Comparison of ENCODE assay signal across 8 mouse cellular contexts in genomic region chr16:23226601-23227351, GRCm38 (mm10). TPM values are rescaled to one million over a fixed set of nuclear protein-coding genes. Genes with fewer than 3 reads are reported as not detected.
DNase-seq lines count a peak whose midpoint lies in the region; ATAC-seq and TF ChIP-seq lines count a peak whose summit lies in the region.

No protein-coding gene starts in this region.

- peaks cover 19% of the 10 kb centered on the region; the same call in 1 of the 2 replicates for H3K27me3 ChIP-seq in forebrain, embryonic 12.5 days
- H3K27me3 ChIP-seq in hindbrain, embryonic 14.5 days (ENCODE audit: control insufficient read depth, insufficient read depth, low read length) = no peaks in the 10 kb centered on the region
- no peaks in the 10 kb centered on the region for H3K27me3 ChIP-seq in limb, embryonic 14.5 days (ENCODE audit: control insufficient read depth, insufficient read depth, low read length)

- no peaks in the 10 kb centered on the region for H3K36me3 ChIP-seq in forebrain, embryonic 12.5 days (replicated peaks)
- H3K36me3 ChIP-seq in hindbrain, embryonic 14.5 days (replicated peaks; ENCODE audit: control insufficient read depth, insufficient read depth) = no peaks in the 10 kb centered on the region
- H3K36me3 ChIP-seq in limb, embryonic 14.5 days (ENCODE audit: control insufficient read depth, insufficient read depth, low read length) = no peaks in the 10 kb centered on the region

- peaks cover 33% of the 10 kb centered on the region for H3K4me1 ChIP-seq in forebrain, embryonic 12.5 days
- H3K4me1 ChIP-seq in hindbrain, embryonic 14.5 days (replicated peaks; ENCODE audit: control insufficient read depth, insufficient read depth, low read length) = peaks cover 28% of the 10 kb centered on the region
- H3K4me1 ChIP-seq in limb, embryonic 14.5 days (ENCODE audit: control insufficient read depth, insufficient read depth, low read length) = peaks cover 12% of the 10 kb centered on the region; the same call in 1 of the 2 replicates

- WGBS in forebrain, embryonic 12.5 days = 9% methylated on average over 14 of the region's 14 CpGs
- 9% methylated on average over 14 of the region's 14 CpGs for WGBS in hindbrain, embryonic 14.5 days
- 11% methylated on average over 14 of the region's 14 CpGs for WGBS in limb, embryonic 14.5 days

- H3K9ac ChIP-seq in forebrain, embryonic 12.5 days = peak overlapping the region; percentile 91
- peak overlapping the region; percentile 94 for H3K9ac ChIP-seq in hindbrain, embryonic 14.5 days
- peak overlapping the region; percentile 92 for H3K9ac ChIP-seq in limb, embryonic 14.5 days (ENCODE audit: low read depth, low read length, severe bottlenecking)

- no peaks in the 10 kb centered on the region for H3K9me3 ChIP-seq in forebrain, embryonic 12.5 days
- H3K9me3 ChIP-seq in hindbrain, embryonic 14.5 days (ENCODE audit: control insufficient read depth, low read length) = no peaks in the 10 kb centered on the region
- no peaks in the 10 kb centered on the region for H3K9me3 ChIP-seq in limb, embryonic 14.5 days (ENCODE audit: control insufficient read depth, low read length)

- H3K4me2 ChIP-seq in forebrain, embryonic 12.5 days = peak overlapping the region; percentile 86
- peak overlapping the region; percentile 79 for H3K4me2 ChIP-seq in hindbrain, embryonic 14.5 days (replicated peaks)
- H3K4me2 ChIP-seq in limb, embryonic 14.5 days (replicated peaks; ENCODE audit: low read depth, low read length, severe bottlenecking) = peak overlapping the region; percentile 89

- TF ChIP-seq POLR2A in limb, embryonic 14.5 days (IDR thresholded peaks at IDR 0.05; ENCODE audit: borderline replicate concordance, extremely low read depth, insufficient read depth, insufficient read length) = no peak

- peak overlapping the region; percentile 69 for H3K4me3 ChIP-seq in forebrain, embryonic 12.5 days (replicated peaks)
- peak overlapping the region; percentile 81 for H3K4me3 ChIP-seq in hindbrain, embryonic 14.5 days (replicated peaks; ENCODE audit: low read length)
- H3K4me3 ChIP-seq in limb, embryonic 14.5 days (replicated peaks; ENCODE audit: low read length) = peak overlapping the region; percentile 80

- no peak for ATAC-seq in forebrain, embryonic 12.5 days (ENCODE audit: low FRiP score)
- 0 out of 2 replicates have a peak, but pooled peaks have one; percentile 14 for ATAC-seq in hindbrain, embryonic 14.5 days (ENCODE audit: low FRiP score)
- ATAC-seq in limb, embryonic 14.5 days (ENCODE audit: low FRiP score, low read depth) = no peak
- ATAC-seq in granulocyte monocyte progenitor cell, adult 5-6 weeks (replicated peaks; ENCODE audit: poor library complexity, severe bottlenecking) = no peak

- peak overlapping the region; percentile 90 for H3K27ac ChIP-seq in forebrain, embryonic 12.5 days
- peak overlapping the region; percentile 93 for H3K27ac ChIP-seq in hindbrain, embryonic 14.5 days
- H3K27ac ChIP-seq in limb, embryonic 14.5 days (replicated peaks; ENCODE audit: low read depth, low read length) = peak overlapping the region; percentile 86

- DNase-seq in cerebellum, adult 11-12 months = peak; percentile 23
- DNase-seq in cerebellum, adult 11 months = no peak
- DNase-seq in adrenal gland, postnatal 10 days = peak; percentile 60
- DNase-seq in hindbrain, embryonic 14.5 days (ENCODE audit: low spot score) = peak; percentile 61
- no peak for DNase-seq in limb, embryonic 14.5 days (ENCODE audit: low spot score)
- peak; percentile 74 for DNase-seq in naive thymus-derived CD4-positive, alpha-beta T cell, adult 2 months (ENCODE audit: low read depth)

RNA-seq across cellular contexts. Expression of gene St6gal1, which starts 2.2 kb away (rescaled TPM):
- 10 to 100 TPM; 41.4 to 48.5 TPM for total RNA-seq in adrenal gland, postnatal 10 days (2021)
- 34.6 and 36.2 TPM in 2 replicates for polyA plus RNA-seq in forebrain, embryonic 12.5 days (2016; fragmentation: Nextera tagmentation; extraction: Ambion mirVana)
- 29.6 and 30.6 TPM in 2 replicates for polyA plus RNA-seq in hindbrain, embryonic 14.5 days (2014; fragmentation: Nextera tagmentation; extraction: Ambion mirVana)
- 13.3 and 14.7 TPM in 2 replicates for polyA plus RNA-seq in limb, embryonic 14.5 days (2012; rRNA removed)
- polyA plus RNA-seq in limb, embryonic 14.5 days (2014; fragmentation: Nextera tagmentation; extraction: Ambion mirVana) = 16.8 and 20.6 TPM in 2 replicates
- total RNA-seq in granulocyte monocyte progenitor cell, adult 5-6 weeks (2014; fragmentation: Nextera tagmentation) = not detected in 2 replicates
- total RNA-seq in granulocyte monocyte progenitor cell, adult 5-6 weeks (2017) = 0.13 and 1.8 TPM in 2 replicates

Comparison
In these comparisons a context has a peak if more than half of its experiments do, and no peak if none do; other contexts are left out.
1. DNase-seq: peak in cerebellum, adult 11-12 months (single experiment), adrenal gland, postnatal 10 days (single experiment), hindbrain, embryonic 14.5 days (single experiment) and naive thymus-derived CD4-positive, alpha-beta T cell, adult 2 months (single experiment); none in cerebellum, adult 11 months (single experiment) and limb, embryonic 14.5 days (single experiment).
2. Peak in every context shown above with its lines, with median percentiles within 50 percentile points of each other: H3K27ac ChIP-seq, H3K4me2 ChIP-seq, H3K4me3 ChIP-seq and H3K9ac ChIP-seq.